Mouse (Mus musculus) kidney, postnatal 14 days (tissue): ENCODE measurements around the gene Plb1.
A peak's percentile ranks its signal among the peaks of the same experiment; 100 is the strongest.

ENCODE experiments used
- DNase-seq: peaks from one replicate; pipeline ENCODE4 v3.0.0; 2022; ENCODE audit warnings: mixed read lengths

Gene Plb1

DNA sequence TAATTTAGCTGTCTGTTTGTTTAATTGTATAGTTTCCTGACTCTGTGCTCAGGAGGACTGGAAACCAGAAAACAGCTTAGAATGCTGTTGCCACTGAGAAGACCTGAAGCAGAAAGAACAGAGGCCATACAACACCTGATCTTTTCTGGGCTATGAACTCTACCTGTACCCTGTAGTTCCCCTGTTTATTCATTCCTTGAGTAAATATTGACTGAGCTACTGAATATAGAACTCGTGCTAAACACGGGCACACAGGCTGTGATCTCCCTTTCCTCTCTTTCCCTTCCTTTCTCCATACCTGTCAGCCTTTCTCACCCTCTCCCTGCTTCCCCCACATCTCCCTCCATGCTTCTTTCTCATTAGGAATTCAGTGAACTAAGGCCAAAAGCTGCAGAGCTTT lies 168.4 kb downstream of the Plb1 start:
- no peak for DNase-seq

- DNase-seq, result no peak
Measured at GRCm38 (mm10) chr5:32403082-32403953, 170.8 kb downstream of the Plb1 start.

GRCm38 (mm10) chr5:32405199-32405855 lies 172.8 kb downstream of the Plb1 start:
- no peak for DNase-seq

GRCm38 (mm10) chr5:32408771-32409170 lies 176.3 kb downstream of the Plb1 start:
- DNase-seq, result no peak

DNA sequence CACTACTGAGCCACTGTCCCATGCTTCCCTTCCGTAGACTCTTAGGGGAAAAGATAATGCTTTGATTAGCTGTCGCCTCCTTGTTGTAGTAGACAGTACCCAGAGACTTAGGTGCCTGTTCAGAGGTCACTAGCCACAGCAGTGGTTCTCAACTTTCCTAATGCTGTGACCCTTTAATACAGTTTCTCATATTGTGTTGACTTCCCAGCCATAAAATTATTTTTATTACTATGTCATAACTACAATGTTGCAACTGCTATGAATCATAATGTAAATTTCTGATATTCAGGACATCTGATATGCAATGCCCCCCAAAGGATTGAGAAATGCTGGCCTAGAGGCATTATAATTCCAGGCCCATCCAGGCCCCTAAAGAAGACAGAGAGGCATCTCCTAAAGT lies 177.2 kb downstream of the Plb1 start:
- no peak for DNase-seq

DNA sequence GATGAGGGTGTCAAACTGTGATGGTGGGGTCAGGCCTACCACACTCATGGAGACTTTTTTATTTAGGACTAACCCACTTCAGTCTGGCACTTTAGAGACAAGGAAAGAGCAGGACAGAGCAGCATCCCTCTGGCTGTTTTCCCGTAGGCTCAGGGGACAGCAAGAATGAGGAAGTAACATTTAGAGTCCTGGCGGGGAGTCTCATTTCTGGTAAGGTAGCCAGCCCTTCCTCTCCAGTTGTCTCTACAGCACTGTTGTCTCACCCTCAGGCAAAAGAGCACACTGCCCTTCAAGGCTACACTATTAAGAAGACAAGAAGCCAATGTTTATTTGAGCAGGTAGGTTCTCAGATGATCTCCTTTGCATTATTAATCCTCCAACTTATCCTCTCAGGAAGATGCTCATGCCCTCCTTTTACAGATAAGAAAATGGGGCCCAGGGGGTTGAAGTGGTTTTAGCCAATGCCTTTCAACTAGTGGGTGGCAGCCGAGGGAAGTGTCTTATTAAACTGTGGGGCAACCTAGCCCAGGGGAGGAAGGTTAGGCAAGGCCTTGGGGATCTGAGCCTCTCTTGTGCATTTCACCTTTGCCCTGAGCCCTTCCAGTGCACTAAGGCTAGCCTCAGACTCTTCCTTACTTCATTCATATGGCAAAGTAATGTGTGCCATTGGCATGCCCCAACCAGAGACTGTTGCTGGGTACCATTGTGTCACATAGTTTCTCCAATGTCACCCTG lies 178.6 kb downstream of the Plb1 start:
- no peak for DNase-seq

DNA sequence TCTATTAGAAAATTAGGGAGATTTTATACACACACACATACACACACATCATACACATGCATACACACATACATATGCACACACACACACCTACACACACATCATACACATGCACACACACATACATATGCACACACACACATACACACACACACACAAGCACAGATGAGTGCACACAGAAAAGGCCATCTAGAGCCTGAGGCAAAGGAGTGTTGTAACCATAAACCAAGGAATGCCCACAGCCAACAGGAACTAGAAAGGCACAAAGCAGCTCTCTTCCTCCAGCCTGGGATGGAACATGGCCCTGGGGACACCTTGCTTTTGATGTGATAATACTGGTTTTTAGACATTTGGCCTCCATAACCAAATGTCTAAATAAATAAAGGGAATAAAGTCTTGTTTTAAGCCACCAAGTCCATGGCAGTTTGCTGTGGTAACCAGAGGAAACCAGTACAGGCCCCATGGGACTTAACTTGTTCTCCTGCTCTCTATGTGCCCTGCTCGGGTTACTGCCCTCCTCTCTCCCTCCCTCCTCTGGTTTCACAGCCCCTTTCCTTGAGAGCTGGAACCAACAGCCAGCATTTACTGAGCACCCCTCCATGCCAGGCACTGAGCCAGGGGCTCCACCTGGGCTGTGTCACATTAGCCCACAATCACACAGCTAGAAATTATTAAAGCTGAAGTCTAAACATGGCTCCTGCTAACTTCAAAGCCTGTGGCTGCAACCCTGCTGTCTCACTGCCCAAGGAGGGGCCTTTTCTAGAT lies 179.9 kb downstream of the Plb1 start:
- DNase-seq, result peak; percentile 53

GRCm38 (mm10) chr5:32413083-32413482 lies 180.6 kb downstream of the Plb1 start:
- peak; percentile 49 for DNase-seq

DNA sequence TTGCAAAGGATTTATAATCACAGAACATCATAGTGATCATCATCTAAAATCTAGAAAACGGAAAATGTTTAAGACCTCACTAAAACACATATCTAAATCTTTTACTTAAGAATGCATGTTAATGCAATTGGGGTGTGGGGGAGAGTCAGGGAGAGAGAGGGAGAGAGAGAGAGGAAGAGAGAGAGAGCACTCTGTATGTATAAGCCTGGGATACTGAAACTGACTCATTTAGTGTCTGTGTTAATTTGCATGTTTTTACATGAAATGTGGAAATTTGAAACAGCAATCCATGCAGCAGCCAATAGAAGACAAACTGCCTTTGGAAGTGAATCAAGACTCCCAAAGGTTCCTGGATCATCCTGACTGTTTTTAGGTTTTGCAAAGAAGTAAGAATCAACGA lies 181.1 kb downstream of the Plb1 start:
- DNase-seq, result no peak

- no peak for DNase-seq
Measured at GRCm38 (mm10) chr5:32414461-32414985, 182.0 kb downstream of the Plb1 start.

DNA sequence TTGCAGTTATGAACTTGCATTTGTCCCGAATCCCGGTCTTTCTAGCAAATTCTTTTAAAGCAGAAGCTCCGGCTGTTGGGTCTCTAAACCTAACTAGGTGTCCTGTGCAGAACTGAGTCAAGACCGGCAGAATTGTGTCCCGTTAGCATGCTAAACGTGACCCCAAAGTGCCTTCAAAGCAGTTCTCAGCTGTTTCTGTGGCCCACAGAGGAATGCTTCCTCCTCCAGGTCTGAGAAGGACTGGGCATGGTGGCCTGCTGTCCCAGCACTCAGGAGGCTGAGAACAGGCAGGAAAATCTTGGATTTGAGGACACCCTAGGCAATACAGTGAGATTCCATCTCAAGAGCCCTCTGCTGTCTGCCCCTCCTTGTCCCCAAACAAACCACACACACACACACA lies 183.0 kb downstream of the Plb1 start:
- no peak for DNase-seq
